Mouse (Mus musculus) ovary, adult 2 months (tissue): ENCODE measurements around the gene Gm20809. TPM values are rescaled to one million over a fixed set of nuclear protein-coding genes. Genes with fewer than 3 reads are reported as not detected.

Experiments used
- polyA plus RNA-seq: library from polyadenylated mRNA; depleted of rRNA; stranded (reverse); fragments of >200 nt; gene quantifications from 2 replicates; pipeline ENCODE4 v1.2.3, GENCODE M21; 2012; rRNA removed

Gene Gm20809
- polyA plus RNA-seq, result not detected in 2 replicates

DNA sequence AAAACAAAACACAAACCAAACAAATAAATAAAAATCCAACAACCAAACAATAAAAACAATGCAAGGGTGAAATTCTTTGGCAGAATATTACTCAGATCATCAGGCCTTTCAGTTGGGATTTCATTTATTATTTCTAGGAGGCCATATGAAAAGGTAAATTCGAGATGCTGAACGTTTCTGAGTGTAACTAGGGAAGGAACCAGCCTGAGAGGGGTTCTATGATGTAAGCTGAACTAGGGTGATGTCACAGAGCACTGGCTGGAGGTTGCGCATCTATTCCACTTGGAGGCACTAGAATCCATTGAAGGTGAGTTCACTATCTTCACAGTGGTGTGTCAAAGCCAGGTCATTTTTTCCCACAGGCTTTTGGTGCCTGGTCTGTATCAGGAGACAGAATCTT is at the start of gene Gm20809:
Gene Gm20809, plus strand, starts transcription at position 301 of the 400 bp plus-strand sequence.

